Mouse (Mus musculus) limb, embryonic 14.5 days (tissue): Measurements from ENCODE around the gene Dvl1. TPM values are rescaled to one million over a fixed set of nuclear protein-coding genes. Genes with fewer than 3 reads are reported as not detected.

Experiments used
- ATAC-seq: fragments of 200-750 bp; cut with Nextera tagmentation; 2 replicates; pipeline ENCODE4 v1.8.0; 2017; ENCODE audit warnings: low read depth, moderate number of reproducible peaks, moderate TSS enrichment; ENCODE audit not compliant: low FRiP score
- DNase-seq: peaks from one replicate; pipeline ENCODE4 v3.0.0-alpha.2; 2015; ENCODE audit warnings: low spot score
- H3K27ac ChIP-seq: fragments of 300-500 bp; sonication (generic); replicated peaks from 2 replicates; pipeline ENCODE4 v1.5.1; 2014; ENCODE audit warnings: low read depth, mild to moderate bottlenecking, low read length, moderate library complexity, mixed read lengths
- H3K27me3 ChIP-seq: fragments of 300-500 bp; sonication (generic); 2 replicates; pipeline ENCODE4 v1.6.1; 2014; ENCODE audit warnings: low read length, mixed read lengths; ENCODE audit not compliant: control insufficient read depth, insufficient read depth
- H3K36me3 ChIP-seq: fragments of 300-500 bp; sonication (generic); 2 replicates; pipeline ENCODE4 v1.6.1; 2014; ENCODE audit warnings: mild to moderate bottlenecking, low read length, moderate library complexity, mixed read lengths; ENCODE audit not compliant: control insufficient read depth, insufficient read depth
- H3K4me1 ChIP-seq: fragments of 300-500 bp; sonication (generic); 2 replicates; pipeline ENCODE4 v1.6.1; 2014; ENCODE audit warnings: antibody characterized with exemption, low read length, mixed read lengths; ENCODE audit not compliant: control insufficient read depth, insufficient read depth
- H3K4me2 ChIP-seq: fragments of 300-500 bp; sonication (generic); replicated peaks from 2 replicates; pipeline ENCODE4 v1.6.1; 2014; ENCODE audit warnings: low read depth, mild to moderate bottlenecking, low read length, moderate library complexity; ENCODE audit not compliant: severe bottlenecking
- H3K4me3 ChIP-seq: fragments of 300-500 bp; sonication (generic); replicated peaks from 2 replicates; pipeline ENCODE4 v1.5.1; 2014; ENCODE audit warnings: low read length
- H3K9ac ChIP-seq: fragments of 300-500 bp; sonication (generic); 2 replicates; pipeline ENCODE4 v1.6.1; 2014; ENCODE audit warnings: mild to moderate bottlenecking, low read depth, low read length, moderate library complexity; ENCODE audit not compliant: severe bottlenecking
- H3K9me3 ChIP-seq: fragments of 300-500 bp; sonication (generic); 2 replicates; pipeline ENCODE4 v1.6.1; 2016; ENCODE audit warnings: low read length; ENCODE audit not compliant: control insufficient read depth
- POLR2A ChIP-seq: fragments of 200-500 bp; IDR thresholded peaks from 2 replicates; pipeline ENCODE4 v1.8.0; 2012; ENCODE audit warnings: inconsistent platforms, mild to moderate bottlenecking, moderate library complexity, borderline replicate concordance; ENCODE audit not compliant: insufficient read depth, insufficient read length; ENCODE audit errors: extremely low read depth
- WGBS: fragments of 180-500 bp; shearing (Covaris S2); extraction: QIAGEN DNeasy Blood & Tissue Kit; methylation state at CpG from one replicate; pipeline ENCODE4 v1.1.7; 2014; 5-methylcytosine and 5-hydroxymethylcytosine counted together
- polyA plus RNA-seq, 2 experiments: library from polyadenylated mRNA; depleted of rRNA in 1 of 2; stranded (reverse) in 1 of 2; unstranded in 1 of 2; fragments of >200 nt; fragmentation: Nextera tagmentation in 1 of 2; extraction: Ambion mirVana in 1 of 2; gene quantifications; 2 replicates each; pipeline versions ENCODE4 v1.2.1 to v1.2.3; 2012 to 2014

The Dvl1 gene
- polyA plus RNA-seq, 2 experiments = 17.4 to 92.9 TPM

- 86% methylated on average over 7 of the region's 7 CpGs for WGBS
- no peak for TF ChIP-seq POLR2A
- no peak for DNase-seq
- Histone ChIP-seq H3K9ac (no peak overlapping the region), H3K27ac (no peak overlapping the region), H3K9me3 (no peaks in the 10 kb centered on the region), H3K36me3 (peaks cover 53% of the 10 kb centered on the region), H3K4me1 (no peaks in the 10 kb centered on the region), H3K4me2 (no peak overlapping the region), H3K27me3 (no peaks in the 10 kb centered on the region), H3K4me3 (no peak overlapping the region)
- no peak for ATAC-seq
These were observed 14.6 kb downstream of the Dvl1 start for GRCm38 (mm10) chr4:155861787-155862186.

- no peak for ATAC-seq
- 86% methylated on average over 5 of the region's 5 CpGs for WGBS
These were observed 15.8 kb downstream of the Dvl1 start, which contains the start of gene Tas1r3 for GRCm38 (mm10) chr4:155863001-155863400. Gene Tas1r3, minus strand, starts transcription at chr4:155863362.

GRCm38 (mm10) chr4:155868614-155869298 lies 21.6 kb downstream of the Dvl1 start:
- Histone ChIP-seq H3K36me3 (peaks cover 40% of the 10 kb centered on the region), H3K4me1 (peaks cover 11% of the 10 kb centered on the region), H3K27me3 (no peaks in the 10 kb centered on the region), H3K9me3 (no peaks in the 10 kb centered on the region), H3K4me2 (peak overlapping the region; percentile 91), H3K27ac (no peak overlapping the region), H3K9ac (peak overlapping the region; percentile 67), H3K4me3 (peak overlapping the region; percentile 79)
- DNase-seq (no peak), ATAC-seq (peak; percentile 21; the same call in 1 of the 2 replicates)
- TF ChIP-seq POLR2A = no peak
- WGBS = 10% methylated on average over 20 of the region's 22 CpGs

More at GRCm38 (mm10) chr4:155863001-155863400, 15.8 kb downstream of the Dvl1 start, which contains the start of gene Tas1r3:
- Histone ChIP-seq H3K36me3 (peaks cover 44% of the 10 kb centered on the region), H3K27me3 (no peaks in the 10 kb centered on the region), H3K9ac (no peak within 1 kb of the TSS), H3K4me2 (no peak within 1 kb of the TSS), H3K27ac (no peak within 1 kb of the TSS), H3K9me3 (no peaks in the 10 kb centered on the region), H3K4me3 (no peak within 1 kb of the TSS), H3K4me1 (no peaks in the 10 kb centered on the region)
- no peak for TF ChIP-seq POLR2A
- DNase-seq = no peak

GRCm38 (mm10) chr4:155869317-155870033 lies 22.3 kb downstream of the Dvl1 start, which contains the start of the genes Cptp and Ints11:
Gene Cptp, minus strand, starts transcription at chr4:155869440.
Gene Ints11, plus strand, starts transcription at chr4:155869546.
- H3K4me2 ChIP-seq = peak within 1 kb of the TSS; percentile 91
- H3K36me3 ChIP-seq = peaks cover 46% of the 10 kb centered on the region
- DNase-seq (peak; percentile 94), ATAC-seq (peak; percentile 97)
- no peaks in the 10 kb centered on the region for H3K9me3 ChIP-seq
- H3K4me3 ChIP-seq = peak within 1 kb of the TSS; percentile 79
- TF ChIP-seq POLR2A = 0 out of 2 replicates have a peak, but pooled peaks have one; percentile 70
- no peaks in the 10 kb centered on the region for H3K27me3 ChIP-seq
- 0 out of 2 replicates have a peak within 1 kb of the TSS, but pooled peaks have one; percentile 52 for H3K27ac ChIP-seq
- WGBS = under 1% methylated on average over 57 of the region's 63 CpGs
- peak within 1 kb of the TSS; percentile 72 for H3K9ac ChIP-seq
- peaks cover 11% of the 10 kb centered on the region for H3K4me1 ChIP-seq

- no peak overlapping the region for H3K9ac ChIP-seq
- no peak overlapping the region for H3K4me2 ChIP-seq
- H3K9me3 ChIP-seq = no peaks in the 10 kb centered on the region
- ATAC-seq (no peak), DNase-seq (no peak)
- H3K27ac ChIP-seq = no peak overlapping the region
- H3K36me3 ChIP-seq = peaks cover 44% of the 10 kb centered on the region
- H3K4me3 ChIP-seq = no peak overlapping the region
- TF ChIP-seq POLR2A = no peak
- peaks cover 11% of the 10 kb centered on the region for H3K4me1 ChIP-seq
- 93% methylated on average over 7 of the region's 7 CpGs for WGBS
- no peaks in the 10 kb centered on the region for H3K27me3 ChIP-seq
These were observed 24.2 kb downstream of the Dvl1 start for GRCm38 (mm10) chr4:155871404-155871803.
